Mouse (Mus musculus) heart, embryonic 10.5 days (tissue): ENCODE results near the gene Tvp23a. TPM values are rescaled to one million over a fixed set of nuclear protein-coding genes. Genes with fewer than 3 reads are reported as not detected.

Experiments
- DNase-seq: peaks from one replicate; pipeline ENCODE4 v3.0.0-alpha.2; 2017; ENCODE audit warnings: low spot score
- H3K27ac ChIP-seq: fragments of 300-500 bp; sonication (generic); 2 replicates; pipeline ENCODE4 v1.5.1; 2016; ENCODE audit warnings: mild to moderate bottlenecking
- H3K27me3 ChIP-seq: fragments of 300-500 bp; sonication (generic); 2 replicates; pipeline ENCODE4 v1.6.1; 2016; ENCODE audit warnings: mild to moderate bottlenecking; ENCODE audit not compliant: poor library complexity, insufficient read depth, severe bottlenecking
- H3K36me3 ChIP-seq: fragments of 300-500 bp; sonication (generic); 2 replicates; pipeline ENCODE4 v1.6.1; 2016; ENCODE audit warnings: mild to moderate bottlenecking, moderate library complexity
- H3K4me1 ChIP-seq: fragments of 300-500 bp; sonication (generic); 2 replicates; pipeline ENCODE4 v1.6.1; 2016; ENCODE audit warnings: mild to moderate bottlenecking
- H3K4me3 ChIP-seq: fragments of 300-500 bp; sonication (generic); 2 replicates; pipeline ENCODE4 v1.5.1; 2016; ENCODE audit warnings: mild to moderate bottlenecking, moderate library complexity
- H3K9me3 ChIP-seq: fragments of 300-500 bp; sonication (generic); 2 replicates; pipeline ENCODE4 v1.6.1; 2016; ENCODE audit warnings: mild to moderate bottlenecking, moderate library complexity
- WGBS: fragments of 180-500 bp; shearing (Covaris S2); methylation state at CpG from one replicate; pipeline ENCODE4 v1.1.7; 2016; 5-methylcytosine and 5-hydroxymethylcytosine counted together
- polyA plus RNA-seq: library from polyadenylated mRNA; unstranded; fragments of >200 nt; fragmentation: Nextera tagmentation; extraction: Ambion mirVana; gene quantifications from 2 replicates; pipeline ENCODE4 v1.2.1, GENCODE M21; 2016

The Tvp23a gene
- polyA plus RNA-seq, 1 experiment from 2014 or later, result 9.2 TPM

GRCm38 (mm10) chr16:10474956-10475355 lies 27.8 kb upstream of the Tvp23a start:
- Histone ChIP-seq H3K27me3 (no peaks in the 10 kb centered on the region), H3K9me3 (no peaks in the 10 kb centered on the region), H3K4me1 (no peaks in the 10 kb centered on the region), H3K27ac (no peak overlapping the region), H3K36me3 (no peaks in the 10 kb centered on the region), H3K4me3 (no peak overlapping the region)
- no peak for DNase-seq
- 68% methylated on average over 3 of the region's 3 CpGs for WGBS

GRCm38 (mm10) chr16:10471950-10472349 lies 24.8 kb upstream of the Tvp23a start:
- Histone ChIP-seq H3K36me3 (no peaks in the 10 kb centered on the region), H3K9me3 (no peaks in the 10 kb centered on the region), H3K27ac (no peak overlapping the region), H3K27me3 (no peaks in the 10 kb centered on the region), H3K4me3 (no peak overlapping the region), H3K4me1 (no peaks in the 10 kb centered on the region)
- WGBS, result 83% methylated on average over 3 of the region's 3 CpGs
- no peak for DNase-seq

GRCm38 (mm10) chr16:10468201-10468600 lies 21.0 kb upstream of the Tvp23a start:
- Histone ChIP-seq H3K36me3 (no peaks in the 10 kb centered on the region), H3K27me3 (no peaks in the 10 kb centered on the region), H3K27ac (no peak overlapping the region), H3K9me3 (no peaks in the 10 kb centered on the region), H3K4me3 (no peak overlapping the region), H3K4me1 (no peaks in the 10 kb centered on the region)
- DNase-seq, result no peak
- WGBS, result 59% methylated on average over 1 of the region's 1 CpGs

- Histone ChIP-seq H3K27ac (no peak overlapping the region), H3K4me3 (no peak overlapping the region), H3K4me1 (no peaks in the 10 kb centered on the region), H3K36me3 (no peaks in the 10 kb centered on the region), H3K27me3 (no peaks in the 10 kb centered on the region), H3K9me3 (no peaks in the 10 kb centered on the region)
- no peak for DNase-seq
- WGBS, result 27% methylated on average over 11 of the region's 11 CpGs
Measured at GRCm38 (mm10) chr16:10467391-10468107, 20.4 kb upstream of the Tvp23a start.

GRCm38 (mm10) chr16:10465011-10465681 lies 18.0 kb upstream of the Tvp23a start:
- no peak for DNase-seq
- no peak overlapping the region for H3K27ac ChIP-seq
- no peaks in the 10 kb centered on the region for H3K27me3 ChIP-seq
- H3K9me3 ChIP-seq, result no peaks in the 10 kb centered on the region
- H3K4me3 ChIP-seq, result no peak overlapping the region
- no peaks in the 10 kb centered on the region for H3K4me1 ChIP-seq
- no peaks in the 10 kb centered on the region for H3K36me3 ChIP-seq
- WGBS, result 17% methylated on average over 4 of the region's 4 CpGs

GRCm38 (mm10) chr16:10461178-10461577 lies 14.0 kb upstream of the Tvp23a start:
- Histone ChIP-seq H3K9me3 (no peaks in the 10 kb centered on the region), H3K27ac (no peak overlapping the region), H3K27me3 (no peaks in the 10 kb centered on the region), H3K4me3 (no peak overlapping the region), H3K36me3 (no peaks in the 10 kb centered on the region), H3K4me1 (no peaks in the 10 kb centered on the region)
- WGBS, result 40% methylated on average over 2 of the region's 2 CpGs
- no peak for DNase-seq

- no peaks in the 10 kb centered on the region for H3K9me3 ChIP-seq
- WGBS, result 72% methylated on average over 2 of the region's 2 CpGs
- H3K4me1 ChIP-seq, result no peaks in the 10 kb centered on the region
- H3K27ac ChIP-seq, result no peak overlapping the region
- no peaks in the 10 kb centered on the region for H3K36me3 ChIP-seq
- no peak overlapping the region for H3K4me3 ChIP-seq
- no peaks in the 10 kb centered on the region for H3K27me3 ChIP-seq
- no peak for DNase-seq
Measured at GRCm38 (mm10) chr16:10460188-10460587, 13.0 kb upstream of the Tvp23a start.

- Histone ChIP-seq H3K36me3 (no peaks in the 10 kb centered on the region), H3K9me3 (no peaks in the 10 kb centered on the region), H3K4me3 (no peak overlapping the region), H3K27me3 (no peaks in the 10 kb centered on the region), H3K27ac (no peak overlapping the region), H3K4me1 (no peaks in the 10 kb centered on the region)
- DNase-seq, result no peak
- WGBS, result 55% methylated on average over 3 of the region's 3 CpGs
Measured at GRCm38 (mm10) chr16:10454583-10454974, 7.4 kb upstream of the Tvp23a start.

- DNase-seq, result no peak
- no peaks in the 10 kb centered on the region for H3K36me3 ChIP-seq
- H3K27me3 ChIP-seq, result no peaks in the 10 kb centered on the region
- H3K9me3 ChIP-seq, result no peaks in the 10 kb centered on the region
- WGBS, result 73% methylated on average over 6 of the region's 6 CpGs
- H3K4me3 ChIP-seq, result no peak overlapping the region
- H3K4me1 ChIP-seq, result no peaks in the 10 kb centered on the region
- H3K27ac ChIP-seq, result no peak overlapping the region
Measured at GRCm38 (mm10) chr16:10453872-10454582, 6.9 kb upstream of the Tvp23a start.

- Histone ChIP-seq H3K4me1 (peaks cover 5% of the 10 kb centered on the region), H3K27ac (no peak overlapping the region), H3K27me3 (no peaks in the 10 kb centered on the region), H3K9me3 (no peaks in the 10 kb centered on the region), H3K4me3 (no peak overlapping the region), H3K36me3 (no peaks in the 10 kb centered on the region)
- WGBS, result 69% methylated on average over 8 of the region's 8 CpGs
- no peak for DNase-seq
Measured at GRCm38 (mm10) chr16:10452445-10452896, 5.3 kb upstream of the Tvp23a start.

GRCm38 (mm10) chr16:10451906-10452305 lies 4.7 kb upstream of the Tvp23a start:
- Histone ChIP-seq H3K4me3 (no peak overlapping the region), H3K27ac (no peak overlapping the region), H3K4me1 (peaks cover 10% of the 10 kb centered on the region), H3K36me3 (no peaks in the 10 kb centered on the region), H3K27me3 (no peaks in the 10 kb centered on the region), H3K9me3 (no peaks in the 10 kb centered on the region)
- DNase-seq, result no peak
- WGBS, result 76% methylated on average over 2 of the region's 2 CpGs

- Histone ChIP-seq H3K9me3 (no peaks in the 10 kb centered on the region), H3K4me1 (peaks cover 22% of the 10 kb centered on the region), H3K27ac (no peak overlapping the region), H3K4me3 (no peak overlapping the region), H3K36me3 (no peaks in the 10 kb centered on the region), H3K27me3 (no peaks in the 10 kb centered on the region)
- WGBS, result 86% methylated on average over 9 of the region's 9 CpGs
- DNase-seq, result no peak
Measured at GRCm38 (mm10) chr16:10448931-10449330, 1.8 kb upstream of the Tvp23a start.

- H3K36me3 ChIP-seq, result no peaks in the 10 kb centered on the region
- no peaks in the 10 kb centered on the region for H3K27me3 ChIP-seq
- peaks cover 22% of the 10 kb centered on the region for H3K4me1 ChIP-seq
- H3K27ac ChIP-seq, result peak overlapping the region; percentile 81
- H3K9me3 ChIP-seq, result no peaks in the 10 kb centered on the region
- WGBS, result 73% methylated on average over 2 of the region's 2 CpGs
- H3K4me3 ChIP-seq, result peak overlapping the region; percentile 60
- no peak for DNase-seq
Measured at GRCm38 (mm10) chr16:10447781-10448180, 619 bp upstream of the Tvp23a start.
